Mouse (Mus musculus): Measurements from ENCODE around the gene Ap2s1. TPM values are rescaled to one million over a fixed set of nuclear protein-coding genes. Genes with fewer than 3 reads are reported as not detected.
"Not testable (repeated sequence)": the region's sequence is repeated elsewhere in the genome, so short reads cannot be mapped to it uniquely, and the experiment has no call there.

The Ap2s1 gene
- polyA plus RNA-seq, 1 experiment = 418 TPM

- WGBS = 85% methylated on average over 9 of the region's 9 CpGs
Measured at GRCm38 (mm10) chr7:16708244-16708643, 30.0 kb upstream of the Ap2s1 start.

GRCm38 (mm10) chr7:16710604-16711003 lies 27.6 kb upstream of the Ap2s1 start:
- Histone ChIP-seq H3K4me1 (replicated peaks; ENCODE audit: control insufficient read depth, insufficient read depth, low read length) (no peaks in the 10 kb centered on the region), H3K27ac (ENCODE audit: control insufficient read depth, insufficient read depth, low read length) (no peak overlapping the region), H3K27me3 (ENCODE audit: control insufficient read depth, insufficient read depth, low read length) (no peaks in the 10 kb centered on the region), H3K4me3 (ENCODE audit: control insufficient read depth, insufficient read depth, low read length) (no peak overlapping the region), H3K36me3 (ENCODE audit: control insufficient read depth, insufficient read depth, low read length) (no peaks in the 10 kb centered on the region)
- WGBS = 82% methylated on average over 5 of the region's 5 CpGs
- no peak for TF ChIP-seq CTCF (IDR thresholded peaks at IDR 0.05; ENCODE audit: borderline replicate concordance, control insufficient read depth, extremely low read depth, insufficient read depth, low read length, poor library complexity)
- no peak for TF ChIP-seq POLR2A (IDR thresholded peaks at IDR 0.05; ENCODE audit: control insufficient read depth, extremely low read depth, insufficient read depth, low read length, poor library complexity)
- no peak for DNase-seq

More at GRCm38 (mm10) chr7:16708244-16708643, 30.0 kb upstream of the Ap2s1 start:
- H3K4me1 ChIP-seq (replicated peaks; ENCODE audit: control insufficient read depth, insufficient read depth, low read length) = no peaks in the 10 kb centered on the region
- TF ChIP-seq CTCF (IDR thresholded peaks at IDR 0.05; ENCODE audit: borderline replicate concordance, control insufficient read depth, extremely low read depth, insufficient read depth, low read length, poor library complexity) (no peak), POLR2A (IDR thresholded peaks at IDR 0.05; ENCODE audit: control insufficient read depth, extremely low read depth, insufficient read depth, low read length, poor library complexity) (no peak)
- H3K36me3 ChIP-seq (ENCODE audit: control insufficient read depth, insufficient read depth, low read length) = no peaks in the 10 kb centered on the region
- no peak overlapping the region for H3K4me3 ChIP-seq (ENCODE audit: control insufficient read depth, insufficient read depth, low read length)
- H3K27me3 ChIP-seq (ENCODE audit: control insufficient read depth, insufficient read depth, low read length) = no peaks in the 10 kb centered on the region
- no peak for DNase-seq
- no peak overlapping the region for H3K27ac ChIP-seq (ENCODE audit: control insufficient read depth, insufficient read depth, low read length)

GRCm38 (mm10) chr7:16712633-16713415 lies 25.4 kb upstream of the Ap2s1 start:
- no peaks in the 10 kb centered on the region for H3K36me3 ChIP-seq (ENCODE audit: control insufficient read depth, insufficient read depth, low read length)
- H3K27me3 ChIP-seq (ENCODE audit: control insufficient read depth, insufficient read depth, low read length) = no peaks in the 10 kb centered on the region
- H3K4me3 ChIP-seq (ENCODE audit: control insufficient read depth, insufficient read depth, low read length) = no peak overlapping the region
- TF ChIP-seq POLR2A (IDR thresholded peaks at IDR 0.05; ENCODE audit: control insufficient read depth, extremely low read depth, insufficient read depth, low read length, poor library complexity) (no peak), CTCF (IDR thresholded peaks at IDR 0.05; ENCODE audit: borderline replicate concordance, control insufficient read depth, extremely low read depth, insufficient read depth, low read length, poor library complexity) (peak; percentile 54; the same call in 1 of the 2 replicates)
- WGBS = 85% methylated on average over 13 of the region's 13 CpGs
- DNase-seq = no peak
- H3K4me1 ChIP-seq (replicated peaks; ENCODE audit: control insufficient read depth, insufficient read depth, low read length) = peaks cover 6% of the 10 kb centered on the region
- no peak overlapping the region for H3K27ac ChIP-seq (ENCODE audit: control insufficient read depth, insufficient read depth, low read length)

- H3K4me3 ChIP-seq (ENCODE audit: control insufficient read depth, insufficient read depth, low read length); H3K36me3 ChIP-seq (ENCODE audit: control insufficient read depth, insufficient read depth, low read length); H3K4me1 ChIP-seq (replicated peaks; ENCODE audit: control insufficient read depth, insufficient read depth, low read length); H3K27me3 ChIP-seq (ENCODE audit: control insufficient read depth, insufficient read depth, low read length): not testable (repeated sequence)
- WGBS = 38% methylated on average over 8 of the region's 8 CpGs
- H3K27ac ChIP-seq (ENCODE audit: control insufficient read depth, insufficient read depth, low read length) = peak overlapping the region; percentile 37; the same call in 1 of the 2 replicates
- peak; percentile 22 for DNase-seq
Measured at GRCm38 (mm10) chr7:16716456-16717152, 21.6 kb upstream of the Ap2s1 start.

- Histone ChIP-seq H3K27me3 (ENCODE audit: control insufficient read depth, insufficient read depth, low read length) (no peaks in the 10 kb centered on the region), H3K4me1 (replicated peaks; ENCODE audit: control insufficient read depth, insufficient read depth, low read length) (0 out of 2 replicates have a peak, but pooled peaks cover under 1% of the 10 kb centered on the region), H3K27ac (ENCODE audit: control insufficient read depth, insufficient read depth, low read length) (no peak within 1 kb of the TSS), H3K36me3 (ENCODE audit: control insufficient read depth, insufficient read depth, low read length) (no peaks in the 10 kb centered on the region), H3K4me3 (ENCODE audit: control insufficient read depth, insufficient read depth, low read length) (no peak within 1 kb of the TSS)
- no peak for DNase-seq
- TF ChIP-seq CTCF (IDR thresholded peaks at IDR 0.05; ENCODE audit: borderline replicate concordance, control insufficient read depth, extremely low read depth, insufficient read depth, low read length, poor library complexity) (no peak), POLR2A (IDR thresholded peaks at IDR 0.05; ENCODE audit: control insufficient read depth, extremely low read depth, insufficient read depth, low read length, poor library complexity) (no peak)
- WGBS = 90% methylated on average over 2 of the region's 2 CpGs
Measured at GRCm38 (mm10) chr7:16721629-16722028, 16.6 kb upstream of the Ap2s1 start, which contains the start of gene Ceacam9. Gene Ceacam9, plus strand, starts transcription at chr7:16721929.

GRCm38 (mm10) chr7:16722490-16722889 lies 15.7 kb upstream of the Ap2s1 start:
- H3K27ac ChIP-seq (ENCODE audit: control insufficient read depth, insufficient read depth, low read length); H3K27me3 ChIP-seq (ENCODE audit: control insufficient read depth, insufficient read depth, low read length); DNase-seq; H3K4me3 ChIP-seq (ENCODE audit: control insufficient read depth, insufficient read depth, low read length); H3K36me3 ChIP-seq (ENCODE audit: control insufficient read depth, insufficient read depth, low read length); H3K4me1 ChIP-seq (replicated peaks; ENCODE audit: control insufficient read depth, insufficient read depth, low read length): not testable (repeated sequence)
- 77% methylated on average over 3 of the region's 3 CpGs for WGBS
